Comparison of ENCODE assay signal across 12 mouse cellular contexts in genomic region chr2:145530941-145531353, GRCm38 (mm10).
DNase-seq lines count a peak whose midpoint lies in the region; ATAC-seq and TF ChIP-seq lines count a peak whose summit lies in the region.
"Had no signal": no experiment of that assay in that cellular context is flagged by ENCODE, and none has a peak within 500 bp of the region (broad histone marks: within the 10 kb centered on the region; RNA-seq: fewer than 3 reads in every experiment).

No protein-coding gene starts in this region.

- peak; percentile 37; the same call in 1 of the 2 replicates for ATAC-seq in hindbrain, embryonic 14.5 days (ENCODE audit: low FRiP score)
- peak; percentile 76 for ATAC-seq in forebrain, postnatal 0 days
- ATAC-seq: intestine, postnatal 0 days had no signal

- DNase-seq in hindbrain, embryonic 14.5 days (ENCODE audit: low spot score): no peak
- no peak for DNase-seq in hindbrain, embryonic 10.5 days (ENCODE audit: low spot score)
- peak; percentile 11 for DNase-seq in R1 (ENCODE audit: low read depth, low spot score)
- peak; percentile 22 for DNase-seq in forebrain, postnatal 0 days
- DNase-seq in left cerebral cortex, adult 8-10 months (ENCODE audit: low spot score in 2 of 2): peak; percentile 15 to 35
- DNase-seq in spleen, postnatal 10 days (ENCODE audit: low spot score in 2 of 2): no peak
- no peak for DNase-seq in limb, embryonic 10.5 days (ENCODE audit: low spot score)
- DNase-seq: gastrocnemius, postnatal 36 days; lung, postnatal 14 days; thymus, postnatal 14 days had no signal

- no peaks in the 10 kb centered on the region for H3K27me3 ChIP-seq in hindbrain, embryonic 14.5 days (ENCODE audit: control insufficient read depth, insufficient read depth, low read length)
- H3K27me3 ChIP-seq in hindbrain, embryonic 10.5 days (ENCODE audit: insufficient read depth, poor library complexity, severe bottlenecking): no peaks in the 10 kb centered on the region
- no peaks in the 10 kb centered on the region for H3K27me3 ChIP-seq in forebrain, postnatal 0 days (ENCODE audit: insufficient read depth, low read length)
- H3K27me3 ChIP-seq in limb, embryonic 10.5 days (ENCODE audit: low read depth, poor library complexity, severe bottlenecking): no peaks in the 10 kb centered on the region

- no peak overlapping the region for H3K4me3 ChIP-seq in hindbrain, embryonic 14.5 days (replicated peaks; ENCODE audit: low read length)
- no peak overlapping the region for H3K4me3 ChIP-seq in hindbrain, embryonic 10.5 days
- no peak overlapping the region for H3K4me3 ChIP-seq in forebrain, postnatal 0 days (ENCODE audit: low read depth, low read length)
- H3K4me3 ChIP-seq in limb, embryonic 10.5 days: no peak overlapping the region

- no peak overlapping the region for H3K27ac ChIP-seq in hindbrain, embryonic 14.5 days
- no peak overlapping the region for H3K27ac ChIP-seq in hindbrain, embryonic 10.5 days
- no peak overlapping the region for H3K27ac ChIP-seq in forebrain, postnatal 0 days (ENCODE audit: low read depth, low read length)
- no peak overlapping the region for H3K27ac ChIP-seq in limb, embryonic 10.5 days

- no peaks in the 10 kb centered on the region for H3K4me1 ChIP-seq in hindbrain, embryonic 14.5 days (replicated peaks; ENCODE audit: control insufficient read depth, insufficient read depth, low read length)
- 0 out of 2 replicates have a peak, but pooled peaks cover 4% of the 10 kb centered on the region for H3K4me1 ChIP-seq in hindbrain, embryonic 10.5 days (replicated peaks)
- H3K4me1 ChIP-seq in forebrain, postnatal 0 days (ENCODE audit: insufficient read depth): no peaks in the 10 kb centered on the region
- H3K4me1 ChIP-seq in limb, embryonic 10.5 days: no peaks in the 10 kb centered on the region

- H3K9me3 ChIP-seq in hindbrain, embryonic 14.5 days (ENCODE audit: control insufficient read depth, low read length): no peaks in the 10 kb centered on the region
- H3K9me3 ChIP-seq in hindbrain, embryonic 10.5 days: no peaks in the 10 kb centered on the region
- no peaks in the 10 kb centered on the region for H3K9me3 ChIP-seq in forebrain, postnatal 0 days (ENCODE audit: low read length)
- no peaks in the 10 kb centered on the region for H3K9me3 ChIP-seq in limb, embryonic 10.5 days (replicated peaks)

- WGBS in hindbrain, embryonic 14.5 days: 65% methylated on average over 4 of the region's 4 CpGs
- 76% methylated on average over 4 of the region's 4 CpGs for WGBS in hindbrain, embryonic 10.5 days
- WGBS in forebrain, postnatal 0 days: 56% methylated on average over 4 of the region's 4 CpGs
- WGBS in limb, embryonic 10.5 days: 93% methylated on average over 4 of the region's 4 CpGs

- H3K36me3 ChIP-seq in hindbrain, embryonic 14.5 days (replicated peaks; ENCODE audit: control insufficient read depth, insufficient read depth): no peaks in the 10 kb centered on the region
- H3K36me3 ChIP-seq in hindbrain, embryonic 10.5 days: no peaks in the 10 kb centered on the region
- no peaks in the 10 kb centered on the region for H3K36me3 ChIP-seq in forebrain, postnatal 0 days (ENCODE audit: insufficient read depth)
- no peaks in the 10 kb centered on the region for H3K36me3 ChIP-seq in limb, embryonic 10.5 days

- no peak overlapping the region for H3K4me2 ChIP-seq in hindbrain, embryonic 14.5 days (replicated peaks)
- H3K4me2 ChIP-seq in forebrain, postnatal 0 days (ENCODE audit: low read depth): no peak overlapping the region
- H3K4me2 ChIP-seq: liver, embryonic 11.5 days had no signal

- no peak for TF ChIP-seq CTCF in forebrain, postnatal 0 days (IDR thresholded peaks at IDR 0.05; ENCODE audit: low read depth)

- no peak overlapping the region for H3K9ac ChIP-seq in hindbrain, embryonic 14.5 days
- H3K9ac ChIP-seq in forebrain, postnatal 0 days: no peak overlapping the region

Comparison
In these comparisons a context has a peak if more than half of its experiments do, and no peak if none do; other contexts are left out.
1. DNase-seq: peak in R1 (single experiment), forebrain, postnatal 0 days (single experiment) and left cerebral cortex, adult 8-10 months (2 of 2); none in hindbrain, embryonic 14.5 days (single experiment), hindbrain, embryonic 10.5 days (single experiment), spleen, postnatal 10 days (0 of 2) and limb, embryonic 10.5 days (single experiment).